Mouse (Mus musculus) neural tube, embryonic 14.5 days (tissue): ENCODE measurements at regions not wholly inside any gene's neighbourhood (a gene's known extent, or its start where the extent isn't known, plus 50 kb on each side); places are given as distances from the start of the nearest gene placed in this dataset.

ENCODE experiments used
- ATAC-seq: fragments of 200-750 bp; cut with Nextera tagmentation; 2 replicates; pipeline ENCODE4 v1.8.0; 2017; ENCODE audit warnings: low read depth, mild to moderate bottlenecking, moderate TSS enrichment, moderate library complexity
- H3K27ac ChIP-seq: fragments of 300-500 bp; sonication (generic); 2 replicates; pipeline ENCODE4 v1.5.1; 2014; ENCODE audit warnings: low read depth, mild to moderate bottlenecking, control low read depth, low read length, moderate library complexity, mixed read lengths
- H3K27me3 ChIP-seq: fragments of 300-500 bp; sonication (generic); 2 replicates; pipeline ENCODE4 v1.6.1; 2014; ENCODE audit warnings: low read length; ENCODE audit not compliant: control insufficient read depth, insufficient read depth
- H3K36me3 ChIP-seq: fragments of 300-500 bp; sonication (generic); 2 replicates; pipeline ENCODE4 v1.6.1; 2014; ENCODE audit warnings: low read length, mixed read lengths; ENCODE audit not compliant: control insufficient read depth, insufficient read depth
- H3K4me1 ChIP-seq: fragments of 300-500 bp; sonication (generic); 2 replicates; pipeline ENCODE4 v1.6.1; 2014; ENCODE audit warnings: low read length; ENCODE audit not compliant: control insufficient read depth, insufficient read depth
- H3K4me2 ChIP-seq: fragments of 300-500 bp; sonication (generic); 2 replicates; pipeline ENCODE4 v1.6.1; 2014; ENCODE audit warnings: mild to moderate bottlenecking, low read depth, low read length, control low read depth
- H3K4me3 ChIP-seq: fragments of 300-500 bp; sonication (generic); 2 replicates; pipeline ENCODE4 v1.5.1; 2014; ENCODE audit warnings: low read depth, low read length, control low read depth, mixed read lengths
- H3K9ac ChIP-seq: fragments of 300-500 bp; sonication (generic); replicated peaks from 2 replicates; pipeline ENCODE4 v1.6.1; 2014; ENCODE audit warnings: low read depth, mild to moderate bottlenecking, control low read depth, low read length, mixed read lengths
- H3K9me3 ChIP-seq: fragments of 300-500 bp; sonication (generic); 2 replicates; pipeline ENCODE4 v1.6.1; 2016; ENCODE audit warnings: low read length; ENCODE audit not compliant: control insufficient read depth
- WGBS: fragments of 180-500 bp; shearing (Covaris S2); extraction: QIAGEN DNeasy Blood & Tissue Kit; methylation state at CpG from one replicate; pipeline ENCODE4 v1.1.7; 2014; 5-methylcytosine and 5-hydroxymethylcytosine counted together

GRCm38 (mm10) chr10:115717064-115717463, 99.6 kb upstream of the Tspan8 start:
- no peak for ATAC-seq
- 91% methylated on average over 8 of the region's 8 CpGs for WGBS

DNA sequence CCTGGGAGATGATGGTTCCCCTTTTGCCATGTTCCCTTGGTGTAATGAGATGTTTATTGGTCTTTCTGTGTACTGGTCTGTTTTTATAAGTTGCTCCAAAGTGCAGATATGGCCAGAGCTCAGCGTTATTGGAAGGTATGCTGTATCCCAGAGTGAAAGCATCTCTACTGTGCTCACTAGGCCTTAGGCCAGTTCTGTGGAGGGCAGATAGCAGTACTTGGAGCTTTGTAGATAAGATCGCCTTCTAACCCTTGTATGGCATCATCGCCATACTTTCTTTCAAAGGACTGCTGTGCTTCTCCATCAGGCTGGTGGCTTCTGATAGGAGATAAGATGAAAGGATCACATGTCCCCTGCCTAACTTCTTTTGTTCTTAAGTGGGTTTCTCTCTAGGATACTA, 94.0 kb upstream of the Tspan8 start:
- 91% methylated on average over 3 of the region's 3 CpGs for WGBS
- Histone ChIP-seq H3K36me3 (no peaks in the 10 kb centered on the region), H3K27ac (no peak overlapping the region), H3K27me3 (no peaks in the 10 kb centered on the region), H3K4me1 (no peaks in the 10 kb centered on the region), H3K4me2 (no peak overlapping the region), H3K9ac (no peak overlapping the region), H3K4me3 (no peak overlapping the region), H3K9me3 (no peaks in the 10 kb centered on the region)
- ATAC-seq = no peak

More at GRCm38 (mm10) chr10:115717064-115717463, 99.6 kb upstream of the Tspan8 start:
- Histone ChIP-seq H3K4me3 (no peak overlapping the region), H3K9ac (no peak overlapping the region), H3K4me2 (no peak overlapping the region), H3K27me3 (no peaks in the 10 kb centered on the region), H3K27ac (no peak overlapping the region), H3K36me3 (no peaks in the 10 kb centered on the region), H3K9me3 (no peaks in the 10 kb centered on the region), H3K4me1 (no peaks in the 10 kb centered on the region)

DNA sequence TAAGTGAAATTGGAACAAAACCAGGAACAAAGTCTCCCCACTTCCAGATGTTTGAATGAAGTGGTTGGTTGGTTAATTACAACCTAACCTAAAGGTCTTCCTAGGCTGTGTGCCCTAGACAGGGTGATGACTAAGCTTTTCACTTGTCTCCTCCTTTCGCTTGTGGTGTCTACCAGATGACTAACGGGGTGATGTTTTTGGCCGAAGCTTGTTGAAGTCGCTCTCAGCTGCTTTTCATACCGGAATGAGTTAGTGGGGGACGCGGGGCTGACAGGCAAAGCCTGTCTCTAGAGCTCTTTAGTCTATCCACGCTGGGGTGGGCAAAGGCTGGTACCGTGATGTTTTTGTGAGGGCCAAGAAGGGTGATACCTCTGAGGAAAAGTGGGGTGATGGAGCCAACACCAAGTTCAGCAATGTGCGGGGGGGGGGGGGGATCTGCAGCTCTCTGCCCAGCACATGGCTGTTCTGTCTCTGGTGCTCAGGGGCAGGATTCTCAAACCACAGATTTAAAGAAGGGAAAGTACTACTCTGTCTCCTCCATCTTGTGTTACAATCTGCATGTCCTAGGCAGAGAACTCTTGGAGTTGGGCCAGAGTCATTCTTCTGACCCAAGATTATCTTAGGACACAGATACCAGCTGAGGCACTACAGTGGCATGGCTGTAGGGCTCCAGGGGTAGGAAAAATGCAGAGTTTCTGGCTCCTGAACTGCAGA, 73.8 kb upstream of the Tspan8 start:
- ATAC-seq = no peak
- Histone ChIP-seq H3K36me3 (no peaks in the 10 kb centered on the region), H3K9me3 (no peaks in the 10 kb centered on the region), H3K4me3 (no peak overlapping the region), H3K4me2 (no peak overlapping the region), H3K27me3 (no peaks in the 10 kb centered on the region), H3K4me1 (no peaks in the 10 kb centered on the region), H3K9ac (no peak overlapping the region), H3K27ac (no peak overlapping the region)
- 93% methylated on average over 9 of the region's 10 CpGs for WGBS

GRCm38 (mm10) chr10:115749844-115750243, 66.8 kb upstream of the Tspan8 start:
- 50% methylated on average over 2 of the region's 2 CpGs for WGBS
- peak; percentile 73; the same call in 1 of the 2 replicates for ATAC-seq

DNA sequence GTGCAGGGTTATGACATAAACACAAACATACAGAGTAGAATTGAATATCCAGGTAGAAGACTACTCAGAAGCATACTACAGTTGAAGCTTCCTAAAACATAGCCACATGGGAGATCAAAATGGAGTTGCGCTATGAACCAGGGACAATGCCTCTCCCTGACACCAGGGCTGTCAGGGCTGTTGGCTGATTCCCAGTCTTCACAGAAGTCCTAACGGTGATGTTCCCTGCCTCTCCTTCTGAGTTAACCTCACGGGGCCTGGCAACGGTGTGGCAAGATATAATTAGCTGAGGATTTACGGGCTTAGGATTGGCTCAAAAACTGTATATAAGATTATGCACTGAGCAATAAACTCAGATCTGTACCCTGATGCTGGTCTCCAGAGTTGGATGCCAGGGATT, 66.4 kb upstream of the Tspan8 start:
- no peak overlapping the region for H3K4me2 ChIP-seq
- H3K27me3 ChIP-seq = no peaks in the 10 kb centered on the region
- no peak overlapping the region for H3K4me3 ChIP-seq
- H3K9me3 ChIP-seq = no peaks in the 10 kb centered on the region
- H3K9ac ChIP-seq = no peak overlapping the region
- ATAC-seq = peak; percentile 70
- no peaks in the 10 kb centered on the region for H3K36me3 ChIP-seq
- H3K27ac ChIP-seq = no peak overlapping the region
- WGBS = 71% methylated on average over 5 of the region's 5 CpGs
- no peaks in the 10 kb centered on the region for H3K4me1 ChIP-seq

More at GRCm38 (mm10) chr10:115749844-115750243, 66.8 kb upstream of the Tspan8 start:
- no peaks in the 10 kb centered on the region for H3K9me3 ChIP-seq
- H3K4me1 ChIP-seq = no peaks in the 10 kb centered on the region
- H3K9ac ChIP-seq = no peak overlapping the region
- H3K4me2 ChIP-seq = no peak overlapping the region
- no peak overlapping the region for H3K4me3 ChIP-seq
- H3K27me3 ChIP-seq = no peaks in the 10 kb centered on the region
- H3K36me3 ChIP-seq = no peaks in the 10 kb centered on the region
- H3K27ac ChIP-seq = no peak overlapping the region

GRCm38 (mm10) chr10:115758667-115759066, 58.0 kb upstream of the Tspan8 start:
- 79% methylated on average over 1 of the region's 1 CpGs for WGBS
- Histone ChIP-seq H3K9me3 (no peaks in the 10 kb centered on the region), H3K4me2 (no peak overlapping the region), H3K27ac (no peak overlapping the region), H3K27me3 (no peaks in the 10 kb centered on the region), H3K4me1 (no peaks in the 10 kb centered on the region), H3K36me3 (no peaks in the 10 kb centered on the region), H3K4me3 (no peak overlapping the region), H3K9ac (no peak overlapping the region)
- no peak for ATAC-seq
